Mouse (Mus musculus) kidney, postnatal 25 days (tissue): Measurements from ENCODE around the gene Pde6c.

Experiments used
- DNase-seq, 2 experiments: peaks; one replicate each; pipeline ENCODE4 v3.0.0; 2021; ENCODE audit warnings: mixed read lengths in 2 of 2

The Pde6c gene

GRCm38 (mm10) chr19:38132481-38132880 lies at the start of gene Pde6c:
Pde6c (plus strand) TSS chr19:38132781.
- no peak for DNase-seq

- DNase-seq = no peak
These were observed 49.6 kb upstream of the Pde6c start for GRCm38 (mm10) chr19:38082931-38083525.

GRCm38 (mm10) chr19:38085841-38086240 lies 46.7 kb upstream of the Pde6c start:
- no peak for DNase-seq

- DNase-seq = peak; percentile 31 to 50
These were observed 45.5 kb upstream of the Pde6c start for GRCm38 (mm10) chr19:38086948-38087551.

GRCm38 (mm10) chr19:38089358-38089757 lies 43.2 kb upstream of the Pde6c start:
- DNase-seq = no peak

GRCm38 (mm10) chr19:38091512-38091985 lies 41.0 kb upstream of the Pde6c start:
- DNase-seq = no peak

- DNase-seq = no peak
These were observed 36.4 kb upstream of the Pde6c start for GRCm38 (mm10) chr19:38096231-38096630.

GRCm38 (mm10) chr19:38096858-38097758 lies 35.5 kb upstream of the Pde6c start, which contains the start of gene Ffar4:
Ffar4 (plus strand) TSS chr19:38097071.
- DNase-seq = no peak

- DNase-seq = no peak
These were observed 24.7 kb upstream of the Pde6c start for GRCm38 (mm10) chr19:38107871-38108270.

GRCm38 (mm10) chr19:38109506-38110242 lies 22.9 kb upstream of the Pde6c start:
- DNase-seq = no peak

- no peak for DNase-seq
These were observed 21.5 kb upstream of the Pde6c start for GRCm38 (mm10) chr19:38111056-38111455.

GRCm38 (mm10) chr19:38112575-38112974 lies 20.0 kb upstream of the Pde6c start:
- no peak for DNase-seq

- no peak for DNase-seq
These were observed 17.6 kb upstream of the Pde6c start for GRCm38 (mm10) chr19:38114834-38115491.

- DNase-seq = no peak
These were observed 12.3 kb upstream of the Pde6c start for GRCm38 (mm10) chr19:38120123-38120760.

GRCm38 (mm10) chr19:38123921-38124320 lies 8.7 kb upstream of the Pde6c start:
- DNase-seq = no peak

- peak in 1 of 2 experiments; percentile 44 for DNase-seq
These were observed 8.0 kb upstream of the Pde6c start for GRCm38 (mm10) chr19:38124401-38125218.

- no peak for DNase-seq
These were observed 7.4 kb upstream of the Pde6c start, which contains the start of gene Rbp4 for GRCm38 (mm10) chr19:38125219-38125610. Rbp4 (minus strand) TSS chr19:38125281.

GRCm38 (mm10) chr19:38126656-38127055 lies 5.9 kb upstream of the Pde6c start:
- no peak for DNase-seq

GRCm38 (mm10) chr19:38133986-38134385 lies 1.4 kb downstream of the Pde6c start:
- DNase-seq = no peak

GRCm38 (mm10) chr19:38134806-38135205 lies 2.2 kb downstream of the Pde6c start:
- no peak for DNase-seq
